Mouse (Mus musculus): ENCODE measurements around the gene Sstr1. TPM values are rescaled to one million over a fixed set of nuclear protein-coding genes. Genes with fewer than 3 reads are reported as not detected.

Gene Sstr1
- total RNA-seq, 1 experiment: not detected

- DNase-seq (ENCODE audit: low read depth, low spot score): no peak
- Histone ChIP-seq H3K9me3 (ENCODE audit: control insufficient read depth, insufficient read depth, low read depth, low read length) (no peaks in the 10 kb centered on the region), H3K27ac (ENCODE audit: insufficient read depth, low read depth, low read length, poor library complexity, severe bottlenecking) (no peak overlapping the region), H3K9ac (ENCODE audit: insufficient read depth, low read depth, low read length, poor library complexity, severe bottlenecking) (no peak overlapping the region), H3K4me3 (ENCODE audit: insufficient read depth in 1 of 2, low read depth in 1 of 2, low read length in 2 of 2, poor library complexity in 1 of 2, severe bottlenecking in 1 of 2) (peak overlapping the region; percentile 51), H3K36me3 (ENCODE audit: control insufficient read depth, insufficient read depth, low read length, poor library complexity, severe bottlenecking) (no peaks in the 10 kb centered on the region), H3K4me1 (ENCODE audit: control insufficient read depth in 2 of 2, insufficient read depth in 2 of 2, low read length in 2 of 2, poor library complexity in 1 of 2) (peaks cover 0 to 10% of the 10 kb centered on the region in 2 experiments; a peak in 1 of 4 replicates)
- TF ChIP-seq MAFK (IDR thresholded peaks at IDR 0.05; ENCODE audit: insufficient read depth, low read depth, low read length): no peak
- no peak for TF ChIP-seq ZNF384 (IDR thresholded peaks at IDR 0.05; ENCODE audit: low read depth, low read length)
- TF ChIP-seq ZC3H11A (IDR thresholded peaks at IDR 0.05; ENCODE audit: borderline replicate concordance, low read depth, low read length): no peak
- TF ChIP-seq CHD2 (IDR thresholded peaks at IDR 0.05; ENCODE audit: low read depth, low read length): no peak
- no peak for TF ChIP-seq HCFC1 (IDR thresholded peaks at IDR 0.05; ENCODE audit: borderline replicate concordance, insufficient read depth, low read length)
- in situ Hi-C loops (cut with MboI; ENCODE audit: low sequenced_read_pairs in 2 of 2, unreplicated experiment in 2 of 2): loop anchor here in 1 of 2 experiments (10.0 to 25.0 kb wide), 2 partner anchors 668 to 1525 kb away; partner anchors contain the start of genes Foxa1 and Pax9
These were observed 820 bp downstream of the Sstr1 start for GRCm38 (mm10) chr12:58212261-58212923.

GRCm38 (mm10) chr12:58212924-58213450 lies 1.4 kb downstream of the Sstr1 start:
- Histone ChIP-seq H3K9ac (ENCODE audit: insufficient read depth, low read depth, low read length, poor library complexity, severe bottlenecking) (no peak overlapping the region), H3K4me1 (ENCODE audit: control insufficient read depth in 2 of 2, insufficient read depth in 2 of 2, low read length in 2 of 2, poor library complexity in 1 of 2) (peaks cover 0 to 10% of the 10 kb centered on the region in 2 experiments; a peak in 1 of 4 replicates), H3K9me3 (ENCODE audit: control insufficient read depth, insufficient read depth, low read depth, low read length) (no peaks in the 10 kb centered on the region), H3K36me3 (ENCODE audit: control insufficient read depth, insufficient read depth, low read length, poor library complexity, severe bottlenecking) (no peaks in the 10 kb centered on the region), H3K27ac (ENCODE audit: insufficient read depth, low read depth, low read length, poor library complexity, severe bottlenecking) (no peak overlapping the region), H3K4me3 (ENCODE audit: insufficient read depth in 1 of 2, low read depth in 1 of 2, low read length in 2 of 2, poor library complexity in 1 of 2, severe bottlenecking in 1 of 2) (peak overlapping the region; percentile 51; a peak in 3 of 4 replicates)
- TF ChIP-seq ZNF384 (IDR thresholded peaks at IDR 0.05; ENCODE audit: low read depth, low read length): no peak
- no peak for TF ChIP-seq ZC3H11A (IDR thresholded peaks at IDR 0.05; ENCODE audit: borderline replicate concordance, low read depth, low read length)
- no peak for TF ChIP-seq MAFK (IDR thresholded peaks at IDR 0.05; ENCODE audit: insufficient read depth, low read depth, low read length)
- no peak for DNase-seq (ENCODE audit: low read depth, low spot score)
- in situ Hi-C loops (cut with MboI; ENCODE audit: low sequenced_read_pairs in 2 of 2, unreplicated experiment in 2 of 2): loop anchor here in 1 of 2 experiments (10.0 to 25.0 kb wide), 2 partner anchors 668 to 1526 kb away; partner anchors contain the start of genes Foxa1 and Pax9

- in situ Hi-C loops (cut with MboI; ENCODE audit: low sequenced_read_pairs in 2 of 2, unreplicated experiment in 2 of 2): loop anchor here in 1 of 2 experiments (10.0 to 25.0 kb wide), 2 partner anchors 669 to 1526 kb away; partner anchors contain the start of genes Foxa1 and Pax9
- H3K4me3 ChIP-seq (ENCODE audit: insufficient read depth in 1 of 2, low read depth in 1 of 2, low read length in 2 of 2, poor library complexity in 1 of 2, severe bottlenecking in 1 of 2): peak overlapping the region; percentile 51; a peak in 3 of 4 replicates
- no peak overlapping the region for H3K9ac ChIP-seq (ENCODE audit: insufficient read depth, low read depth, low read length, poor library complexity, severe bottlenecking)
- H3K4me1 ChIP-seq (ENCODE audit: control insufficient read depth in 2 of 2, insufficient read depth in 2 of 2, low read length in 2 of 2, poor library complexity in 1 of 2): peaks cover 0 to 10% of the 10 kb centered on the region in 2 experiments; a peak in 1 of 4 replicates
- DNase-seq (ENCODE audit: low read depth, low spot score): peak; percentile 60
- H3K36me3 ChIP-seq (ENCODE audit: control insufficient read depth, insufficient read depth, low read length, poor library complexity, severe bottlenecking): no peaks in the 10 kb centered on the region
- H3K9me3 ChIP-seq (ENCODE audit: control insufficient read depth, insufficient read depth, low read depth, low read length): no peaks in the 10 kb centered on the region
- TF ChIP-seq CHD2 (IDR thresholded peaks at IDR 0.05; ENCODE audit: low read depth, low read length) (no peak), HCFC1 (IDR thresholded peaks at IDR 0.05; ENCODE audit: borderline replicate concordance, insufficient read depth, low read length) (no peak)
- no peak overlapping the region for H3K27ac ChIP-seq (ENCODE audit: insufficient read depth, low read depth, low read length, poor library complexity, severe bottlenecking)
These were observed 2.1 kb downstream of the Sstr1 start for GRCm38 (mm10) chr12:58213451-58214288.

- no peak for DNase-seq (ENCODE audit: low read depth, low spot score)
- no peaks in the 10 kb centered on the region for H3K9me3 ChIP-seq (ENCODE audit: control insufficient read depth, insufficient read depth, low read depth, low read length)
- no peak overlapping the region for H3K27ac ChIP-seq (ENCODE audit: insufficient read depth, low read depth, low read length, poor library complexity, severe bottlenecking)
- H3K36me3 ChIP-seq (ENCODE audit: control insufficient read depth, insufficient read depth, low read length, poor library complexity, severe bottlenecking): no peaks in the 10 kb centered on the region
- no peak overlapping the region for H3K9ac ChIP-seq (ENCODE audit: insufficient read depth, low read depth, low read length, poor library complexity, severe bottlenecking)
- no peak for TF ChIP-seq ZC3H11A (IDR thresholded peaks at IDR 0.05; ENCODE audit: borderline replicate concordance, low read depth, low read length)
- TF ChIP-seq ZNF384 (IDR thresholded peaks at IDR 0.05; ENCODE audit: low read depth, low read length): peak; percentile 71; the same call in 1 of the 2 replicates
- peak overlapping the region; percentile 51; a peak in 2 of 4 replicates for H3K4me3 ChIP-seq (ENCODE audit: insufficient read depth in 1 of 2, low read depth in 1 of 2, low read length in 2 of 2, poor library complexity in 1 of 2, severe bottlenecking in 1 of 2)
- in situ Hi-C loops (cut with MboI; ENCODE audit: low sequenced_read_pairs in 2 of 2, unreplicated experiment in 2 of 2): loop anchor here in 1 of 2 experiments (10.0 to 25.0 kb wide), 2 partner anchors 670 to 1527 kb away; partner anchors contain the start of genes Foxa1 and Pax9
- H3K4me1 ChIP-seq (ENCODE audit: control insufficient read depth in 2 of 2, insufficient read depth in 2 of 2, low read length in 2 of 2, poor library complexity in 1 of 2): peaks cover 0 to 10% of the 10 kb centered on the region in 2 experiments; a peak in 1 of 4 replicates
These were observed 2.9 kb downstream of the Sstr1 start for GRCm38 (mm10) chr12:58214289-58215136.

Data from ES-E14 (cell line).